Mouse (Mus musculus): Measurements from ENCODE around the gene Ints11.
A peak's percentile ranks its signal among the peaks of the same experiment; 100 is the strongest.

Gene Ints11

GRCm38 (mm10) chr4:155869317-155870033 lies at the start of gene Ints11, which contains the start of gene Cptp:
TSS of gene Ints11 (plus strand) at chr4:155869546.
TSS of gene Cptp (minus strand) at chr4:155869440.
- peak; percentile 97 to 98 for DNase-seq

GRCm38 (mm10) chr4:155821025-155821424 lies 48.3 kb upstream of the Ints11 start:
- DNase-seq = peak; percentile 34 to 56

GRCm38 (mm10) chr4:155823443-155823842 lies 45.9 kb upstream of the Ints11 start:
- DNase-seq = no peak

GRCm38 (mm10) chr4:155829866-155830265 lies 39.5 kb upstream of the Ints11 start:
- no peak for DNase-seq

- no peak for DNase-seq
Measured at GRCm38 (mm10) chr4:155830596-155830995, 38.8 kb upstream of the Ints11 start.

GRCm38 (mm10) chr4:155831205-155831766 lies 38.1 kb upstream of the Ints11 start, which contains the start of gene Aurkaip1:
TSS of gene Aurkaip1 (plus strand) at chr4:155831272.
- peak; percentile 98 to 99 for DNase-seq

GRCm38 (mm10) chr4:155831831-155832230 lies 37.5 kb upstream of the Ints11 start:
- DNase-seq = no peak

GRCm38 (mm10) chr4:155832321-155832720 lies 37.0 kb upstream of the Ints11 start:
- DNase-seq = no peak

GRCm38 (mm10) chr4:155833234-155833633 lies 36.1 kb upstream of the Ints11 start:
- no peak for DNase-seq

- DNase-seq = peak; percentile 85 to 90
Measured at GRCm38 (mm10) chr4:155833836-155834235, 35.5 kb upstream of the Ints11 start.

GRCm38 (mm10) chr4:155837404-155838010 lies 31.8 kb upstream of the Ints11 start:
- peak; percentile 34 to 61 for DNase-seq

- peak; percentile 50 to 63 for DNase-seq
Measured at GRCm38 (mm10) chr4:155838187-155839153, 30.9 kb upstream of the Ints11 start.

- peak; percentile 91 to 95 for DNase-seq
Measured at GRCm38 (mm10) chr4:155839483-155839910, 29.8 kb upstream of the Ints11 start, which contains the start of gene Mxra8. TSS of gene Mxra8 (plus strand) at chr4:155839680.

- DNase-seq = peak; percentile 30 to 43
Measured at GRCm38 (mm10) chr4:155840076-155841002, 29.0 kb upstream of the Ints11 start.

- DNase-seq = peak; percentile 74 to 84
Measured at GRCm38 (mm10) chr4:155841003-155841454, 28.3 kb upstream of the Ints11 start.

GRCm38 (mm10) chr4:155841651-155842270 lies 27.6 kb upstream of the Ints11 start:
- DNase-seq = no peak

- DNase-seq = no peak
Measured at GRCm38 (mm10) chr4:155843231-155843630, 26.1 kb upstream of the Ints11 start.

GRCm38 (mm10) chr4:155846871-155847578 lies 22.3 kb upstream of the Ints11 start, which contains the start of gene Dvl1:
TSS of gene Dvl1 (plus strand) at chr4:155847402.
- peak; percentile 96 to 97 for DNase-seq

GRCm38 (mm10) chr4:155847591-155848352 lies 21.6 kb upstream of the Ints11 start:
- DNase-seq = peak; percentile 59 to 75
